19 mouse cellular contexts compared by ENCODE assay signal in the genomic region with DNA sequence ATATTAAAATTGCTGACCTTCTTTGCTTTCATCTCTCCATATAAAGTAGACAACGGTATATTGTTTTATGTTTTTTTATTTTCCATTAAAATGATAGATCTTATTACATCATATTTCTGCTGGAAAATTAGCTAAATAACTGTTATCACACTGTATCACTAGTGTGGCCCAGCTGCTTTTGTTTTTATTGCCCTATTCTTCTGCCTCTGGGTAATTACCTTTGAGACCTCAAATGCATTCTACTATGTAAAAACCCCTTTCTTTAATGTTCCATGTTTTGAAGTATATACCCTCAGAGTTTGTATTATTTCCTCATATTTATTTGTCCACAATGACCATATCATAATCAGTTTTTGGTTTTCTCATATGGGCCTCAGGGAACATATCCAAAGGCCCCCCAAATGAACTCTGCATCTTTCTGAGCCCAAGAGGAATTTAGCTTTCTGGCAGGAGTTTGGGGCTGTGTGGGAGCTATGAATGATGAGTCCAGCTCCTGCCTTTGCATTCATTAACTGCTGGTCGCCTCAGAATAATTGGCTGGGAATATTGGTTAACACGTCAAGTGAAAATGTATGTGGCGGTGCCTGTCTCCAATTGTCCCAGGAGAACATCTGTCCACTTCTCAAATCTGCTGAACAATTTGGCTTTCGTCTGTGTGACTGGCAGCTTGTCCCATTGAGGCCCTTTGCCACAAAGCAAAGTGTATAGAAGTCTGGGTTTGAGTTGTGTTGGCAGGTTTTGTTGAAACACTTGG.
DNase-seq lines count a peak whose midpoint lies in the region; ATAC-seq lines count a peak whose summit lies in the region.
"Had no signal": no experiment of that assay in that cellular context is flagged by ENCODE, and none has a peak within 500 bp of the region (broad histone marks: within the 10 kb centered on the region; RNA-seq: fewer than 3 reads in every experiment).

No protein-coding gene starts in this region.

- peak; percentile 18 for DNase-seq in embryo, embryonic 10.5 days (ENCODE audit: low spot score)
- no peak for DNase-seq in embryo, embryonic 9.5 days (ENCODE audit: extremely low spot score)
- DNase-seq in right cerebral cortex, postnatal 36 days (ENCODE audit: low spot score in 2 of 2), result no peak
- DNase-seq in MN1 (ENCODE audit: low spot score), result no peak
- no peak for DNase-seq in layer of hippocampus, adult 9-11 months
- DNase-seq: cerebellum, postnatal 14 days; heart, postnatal 10 days; liver, embryonic 13.5 days; right cerebral cortex, postnatal 25 days; thymus, postnatal 25 days had no signal

- no peak overlapping the region for H3K4me2 ChIP-seq in forebrain, embryonic 16.5 days (ENCODE audit: low read length)
- no peak overlapping the region for H3K4me2 ChIP-seq in hindbrain, embryonic 16.5 days (ENCODE audit: low read length)
- no peak overlapping the region for H3K4me2 ChIP-seq in neural tube, embryonic 12.5 days (replicated peaks)
- H3K4me2 ChIP-seq: intestine, embryonic 15.5 days; limb, embryonic 12.5 days; liver, embryonic 13.5 days had no signal

- no peaks in the 10 kb centered on the region for H3K9me3 ChIP-seq in forebrain, embryonic 16.5 days (ENCODE audit: control insufficient read depth, low read length)
- no peaks in the 10 kb centered on the region for H3K9me3 ChIP-seq in hindbrain, embryonic 16.5 days (ENCODE audit: control insufficient read depth, low read length)
- H3K9me3 ChIP-seq in neural tube, embryonic 12.5 days, result no peaks in the 10 kb centered on the region
- H3K9me3 ChIP-seq: embryonic facial prominence, embryonic 10.5 days; heart, embryonic 10.5 days; intestine, embryonic 15.5 days; limb, embryonic 12.5 days; liver, embryonic 13.5 days had no signal

- WGBS in forebrain, embryonic 16.5 days, result 31% methylated on average over 5 of the region's 5 CpGs
- WGBS in hindbrain, embryonic 16.5 days, result 24% methylated on average over 5 of the region's 5 CpGs
- WGBS in neural tube, embryonic 12.5 days, result 62% methylated on average over 5 of the region's 5 CpGs

- no peak overlapping the region for H3K9ac ChIP-seq in forebrain, embryonic 16.5 days (replicated peaks; ENCODE audit: low read depth, low read length)
- H3K9ac ChIP-seq in hindbrain, embryonic 16.5 days (ENCODE audit: low read depth, low read length), result no peak overlapping the region
- no peak overlapping the region for H3K9ac ChIP-seq in neural tube, embryonic 12.5 days
- H3K9ac ChIP-seq: intestine, embryonic 15.5 days; limb, embryonic 12.5 days; liver, embryonic 13.5 days had no signal

- ATAC-seq in forebrain, embryonic 16.5 days, result peak; percentile 75
- peak; percentile 50; the same call in 1 of the 2 replicates for ATAC-seq in hindbrain, embryonic 16.5 days
- peak; percentile 71; the same call in 1 of the 2 replicates for ATAC-seq in neural tube, embryonic 12.5 days (ENCODE audit: low FRiP score, low read depth)
- ATAC-seq: intestine, embryonic 15.5 days had no signal

- no peaks in the 10 kb centered on the region for H3K36me3 ChIP-seq in forebrain, embryonic 16.5 days (ENCODE audit: control insufficient read depth, insufficient read depth)
- H3K36me3 ChIP-seq in hindbrain, embryonic 16.5 days (ENCODE audit: control insufficient read depth, insufficient read depth, low read length), result no peaks in the 10 kb centered on the region
- no peaks in the 10 kb centered on the region for H3K36me3 ChIP-seq in neural tube, embryonic 12.5 days
- H3K36me3 ChIP-seq: embryonic facial prominence, embryonic 10.5 days; heart, embryonic 10.5 days; intestine, embryonic 15.5 days; limb, embryonic 12.5 days; liver, embryonic 13.5 days had no signal

- H3K27me3 ChIP-seq in forebrain, embryonic 16.5 days (replicated peaks; ENCODE audit: control insufficient read depth, insufficient read depth, low read length), result no peaks in the 10 kb centered on the region
- H3K27me3 ChIP-seq in hindbrain, embryonic 16.5 days (replicated peaks; ENCODE audit: control insufficient read depth, insufficient read depth, low read length), result no peaks in the 10 kb centered on the region
- H3K27me3 ChIP-seq in neural tube, embryonic 12.5 days (replicated peaks), result no peaks in the 10 kb centered on the region
- H3K27me3 ChIP-seq: intestine, embryonic 15.5 days; limb, embryonic 12.5 days; liver, embryonic 13.5 days had no signal

- no peaks in the 10 kb centered on the region for H3K4me1 ChIP-seq in forebrain, embryonic 16.5 days (replicated peaks; ENCODE audit: control insufficient read depth, insufficient read depth, low read length)
- no peaks in the 10 kb centered on the region for H3K4me1 ChIP-seq in hindbrain, embryonic 16.5 days (ENCODE audit: control insufficient read depth, insufficient read depth, low read depth, low read length)
- H3K4me1 ChIP-seq in neural tube, embryonic 12.5 days, result no peaks in the 10 kb centered on the region
- H3K4me1 ChIP-seq: embryonic facial prominence, embryonic 10.5 days; heart, embryonic 10.5 days; intestine, embryonic 15.5 days; limb, embryonic 12.5 days; liver, embryonic 13.5 days had no signal

- no peak overlapping the region for H3K27ac ChIP-seq in forebrain, embryonic 16.5 days (ENCODE audit: low read length)
- no peak overlapping the region for H3K27ac ChIP-seq in hindbrain, embryonic 16.5 days (ENCODE audit: low read depth, low read length)
- H3K27ac ChIP-seq in neural tube, embryonic 12.5 days, result no peak overlapping the region
- H3K27ac ChIP-seq: embryonic facial prominence, embryonic 10.5 days; heart, embryonic 10.5 days; intestine, embryonic 15.5 days; kidney, postnatal 0 days; left cerebral cortex, adult 2 months; limb, embryonic 12.5 days; liver, embryonic 13.5 days had no signal

- H3K4me3 ChIP-seq in forebrain, embryonic 16.5 days (replicated peaks; ENCODE audit: low read length), result no peak overlapping the region
- no peak overlapping the region for H3K4me3 ChIP-seq in hindbrain, embryonic 16.5 days (ENCODE audit: low read length)
- no peak overlapping the region for H3K4me3 ChIP-seq in neural tube, embryonic 12.5 days
- H3K4me3 ChIP-seq: embryonic facial prominence, embryonic 10.5 days; heart, embryonic 10.5 days; intestine, embryonic 15.5 days; left cerebral cortex, adult 2 months; limb, embryonic 12.5 days; liver, embryonic 13.5 days had no signal
